Mouse (Mus musculus) lung, embryonic 14.5 days (tissue): Measurements from ENCODE around the gene Pimreg. TPM values are rescaled to one million over a fixed set of nuclear protein-coding genes. Genes with fewer than 3 reads are reported as not detected.

Experiments
- ATAC-seq: fragments of 200-750 bp; cut with Nextera tagmentation; 2 replicates; pipeline ENCODE4 v1.8.0; 2017; ENCODE audit warnings: mild to moderate bottlenecking, moderate TSS enrichment, moderate library complexity; ENCODE audit not compliant: insufficient read depth
- DNase-seq: peaks from one replicate; pipeline ENCODE4 v3.0.0-alpha.2; 2015
- H3K27ac ChIP-seq: fragments of 300-500 bp; sonication (generic); 2 replicates; pipeline ENCODE4 v1.5.1; 2014; ENCODE audit warnings: low read depth, mild to moderate bottlenecking, moderate library complexity
- H3K27me3 ChIP-seq: fragments of 300-500 bp; sonication (generic); 2 replicates; pipeline ENCODE4 v1.6.1; 2014; ENCODE audit warnings: low read length, control low read depth; ENCODE audit not compliant: insufficient read depth
- H3K36me3 ChIP-seq: fragments of 300-500 bp; sonication (generic); 2 replicates; pipeline ENCODE4 v1.6.1; 2014; ENCODE audit warnings: control low read depth; ENCODE audit not compliant: insufficient read depth
- H3K4me1 ChIP-seq: fragments of 300-500 bp; sonication (generic); 2 replicates; pipeline ENCODE4 v1.6.1; 2014; ENCODE audit warnings: antibody characterized with exemption, control low read depth; ENCODE audit not compliant: insufficient read depth
- H3K4me2 ChIP-seq: fragments of 300-500 bp; sonication (generic); 2 replicates; pipeline ENCODE4 v1.6.1; 2014; ENCODE audit warnings: mild to moderate bottlenecking
- H3K4me3 ChIP-seq: fragments of 300-500 bp; sonication (generic); 2 replicates; pipeline ENCODE4 v1.5.1; 2014; ENCODE audit warnings: low read depth, low read length
- H3K9ac ChIP-seq: fragments of 300-500 bp; sonication (generic); 2 replicates; pipeline ENCODE4 v1.6.1; 2014
- H3K9me3 ChIP-seq: fragments of 300-500 bp; sonication (generic); 2 replicates; pipeline ENCODE4 v1.6.1; 2016; ENCODE audit warnings: low read depth, low read length, control low read depth
- CTCF ChIP-seq: IDR thresholded peaks from 2 replicates; pipeline ENCODE4 v1.5.1; 2016; ENCODE audit warnings: antibody characterized with exemption, low read depth
- WGBS: fragments of 180-500 bp; shearing (Covaris S2); extraction: QIAGEN DNeasy Blood & Tissue Kit; methylation state at CpG from one replicate; pipeline ENCODE4 v1.1.7; 2014; 5-methylcytosine and 5-hydroxymethylcytosine counted together
- polyA plus RNA-seq: library from polyadenylated mRNA; unstranded; fragments of >200 nt; fragmentation: Nextera tagmentation; extraction: Ambion mirVana; gene quantifications from 2 replicates; pipeline ENCODE4 v1.2.1, GENCODE M21; 2014

Gene Pimreg
- 158 and 165 TPM in 2 replicates for polyA plus RNA-seq

GRCm38 (mm10) chr11:72041768-72042607 lies at the start of gene Pimreg:
Gene Pimreg (plus strand): TSS chr11:72042032.
- H3K27ac ChIP-seq: peak within 1 kb of the TSS; percentile 79; the same call in 1 of the 2 replicates
- peak; percentile 97 for DNase-seq
- peaks cover 30% of the 10 kb centered on the region for H3K36me3 ChIP-seq
- H3K4me1 ChIP-seq: peaks cover 11% of the 10 kb centered on the region; the same call in 1 of the 2 replicates
- peak within 1 kb of the TSS; percentile 65 for H3K4me2 ChIP-seq
- no peaks in the 10 kb centered on the region for H3K27me3 ChIP-seq
- WGBS: under 1% methylated on average over 52 of the region's 52 CpGs
- H3K9me3 ChIP-seq: no peaks in the 10 kb centered on the region
- TF ChIP-seq CTCF: peak; percentile 51; the same call in 1 of the 2 replicates
- peak; percentile 94 for ATAC-seq
- H3K9ac ChIP-seq: peak within 1 kb of the TSS; percentile 74
- peak within 1 kb of the TSS; percentile 68 for H3K4me3 ChIP-seq

GRCm38 (mm10) chr11:71992438-71992837 lies 49.4 kb upstream of the Pimreg start:
- WGBS: 85% methylated on average over 12 of the region's 12 CpGs
- Histone ChIP-seq H3K36me3 (no peaks in the 10 kb centered on the region), H3K9me3 (no peaks in the 10 kb centered on the region), H3K27ac (no peak overlapping the region), H3K27me3 (no peaks in the 10 kb centered on the region), H3K9ac (no peak overlapping the region), H3K4me1 (peaks cover 3% of the 10 kb centered on the region; the same call in 1 of the 2 replicates), H3K4me3 (no peak overlapping the region), H3K4me2 (no peak overlapping the region)
- DNase-seq: no peak
- ATAC-seq: no peak
- TF ChIP-seq CTCF: no peak

- 17% methylated on average over 9 of the region's 9 CpGs for WGBS
- Histone ChIP-seq H3K27ac (peak overlapping the region; percentile 79), H3K4me2 (peak overlapping the region; percentile 46), H3K9me3 (no peaks in the 10 kb centered on the region), H3K36me3 (no peaks in the 10 kb centered on the region), H3K4me3 (no peak overlapping the region), H3K4me1 (peaks cover 3% of the 10 kb centered on the region; the same call in 1 of the 2 replicates), H3K9ac (no peak overlapping the region), H3K27me3 (no peaks in the 10 kb centered on the region)
- DNase-seq (peak; percentile 78), ATAC-seq (peak; percentile 94)
- TF ChIP-seq CTCF: no peak
Measured at GRCm38 (mm10) chr11:71995968-71996511, 45.8 kb upstream of the Pimreg start.

- ATAC-seq (no peak), DNase-seq (no peak)
- H3K9ac ChIP-seq: no peak overlapping the region
- no peaks in the 10 kb centered on the region for H3K36me3 ChIP-seq
- no peaks in the 10 kb centered on the region for H3K9me3 ChIP-seq
- TF ChIP-seq CTCF: no peak
- H3K27me3 ChIP-seq: no peaks in the 10 kb centered on the region
- no peak overlapping the region for H3K4me3 ChIP-seq
- no peak overlapping the region for H3K27ac ChIP-seq
- peaks cover 3% of the 10 kb centered on the region; the same call in 1 of the 2 replicates for H3K4me1 ChIP-seq
- H3K4me2 ChIP-seq: peak overlapping the region; percentile 46; the same call in 1 of the 2 replicates
- 21% methylated on average over 11 of the region's 11 CpGs for WGBS
Measured at GRCm38 (mm10) chr11:71996805-71997204, 45.0 kb upstream of the Pimreg start.

GRCm38 (mm10) chr11:72000194-72000593 lies 41.6 kb upstream of the Pimreg start:
- no peak for ATAC-seq
- H3K9ac ChIP-seq: no peak overlapping the region
- no peak overlapping the region for H3K4me2 ChIP-seq
- no peaks in the 10 kb centered on the region for H3K27me3 ChIP-seq
- peaks cover 3% of the 10 kb centered on the region; the same call in 1 of the 2 replicates for H3K4me1 ChIP-seq
- no peak overlapping the region for H3K27ac ChIP-seq
- H3K36me3 ChIP-seq: no peaks in the 10 kb centered on the region
- no peak for DNase-seq
- WGBS: 80% methylated on average over 6 of the region's 6 CpGs
- no peak overlapping the region for H3K4me3 ChIP-seq
- H3K9me3 ChIP-seq: no peaks in the 10 kb centered on the region
- no peak for TF ChIP-seq CTCF

- H3K9me3 ChIP-seq: no peaks in the 10 kb centered on the region
- H3K27ac ChIP-seq: no peak overlapping the region
- no peak overlapping the region for H3K4me3 ChIP-seq
- TF ChIP-seq CTCF: peak; percentile 59
- peak; percentile 40 for DNase-seq
- 43% methylated on average over 13 of the region's 13 CpGs for WGBS
- no peaks in the 10 kb centered on the region for H3K36me3 ChIP-seq
- no peaks in the 10 kb centered on the region for H3K27me3 ChIP-seq
- no peak for ATAC-seq
- H3K4me2 ChIP-seq: no peak overlapping the region
- no peak overlapping the region for H3K9ac ChIP-seq
- H3K4me1 ChIP-seq: no peaks in the 10 kb centered on the region
Measured at GRCm38 (mm10) chr11:72002138-72002853, 39.5 kb upstream of the Pimreg start.

GRCm38 (mm10) chr11:72003171-72003570 lies 38.7 kb upstream of the Pimreg start:
- H3K4me1 ChIP-seq: no peaks in the 10 kb centered on the region
- DNase-seq: no peak
- H3K4me3 ChIP-seq: no peak overlapping the region
- no peak for ATAC-seq
- no peak for TF ChIP-seq CTCF
- H3K9ac ChIP-seq: no peak overlapping the region
- no peaks in the 10 kb centered on the region for H3K27me3 ChIP-seq
- no peaks in the 10 kb centered on the region for H3K9me3 ChIP-seq
- no peak overlapping the region for H3K27ac ChIP-seq
- H3K4me2 ChIP-seq: no peak overlapping the region
- H3K36me3 ChIP-seq: no peaks in the 10 kb centered on the region
- 46% methylated on average over 9 of the region's 9 CpGs for WGBS
